Mouse (Mus musculus): Measurements from ENCODE around the gene Cfap36.

Cfap36 gene

GRCm38 (mm10) chr11:29179319-29179718 lies 67.9 kb downstream of the Cfap36 start:
- no peak for DNase-seq

- DNase-seq, result no peak
Observed at GRCm38 (mm10) chr11:29173706-29174436, 73.3 kb downstream of the Cfap36 start.

- DNase-seq, result peak; percentile 51
Observed at GRCm38 (mm10) chr11:29173125-29173631, 74.0 kb downstream of the Cfap36 start.

DNA sequence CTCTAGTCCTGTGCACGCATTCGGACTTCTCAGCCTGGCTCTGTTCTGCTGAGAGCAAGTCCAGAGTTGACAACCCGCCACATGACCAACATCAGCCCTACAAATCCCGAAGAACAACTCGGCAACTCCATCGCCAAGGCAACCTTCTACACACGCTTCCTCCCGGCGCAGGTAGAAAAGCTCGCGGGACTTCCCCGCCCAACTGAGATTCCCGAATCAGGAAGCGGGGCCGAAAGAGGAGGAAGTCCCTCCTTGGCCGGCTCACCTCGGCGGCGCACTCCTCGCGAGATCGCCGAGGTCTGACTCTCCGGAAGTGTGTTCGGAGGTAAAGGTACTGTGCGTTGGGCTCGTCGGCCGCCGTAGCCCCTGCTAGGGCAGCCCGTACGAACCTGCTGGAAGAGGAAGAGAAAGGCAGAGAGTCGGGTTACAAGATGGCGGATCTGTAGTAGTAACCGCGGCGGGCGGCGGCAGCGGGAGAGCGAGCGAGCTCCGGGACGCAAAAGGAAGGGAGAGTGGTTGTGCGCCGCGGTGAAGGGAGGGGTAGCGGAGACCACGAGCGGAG lies 74.6 kb downstream of the Cfap36 start, which contains the start of gene Ppp4r3b:
Gene Ppp4r3b (plus strand): TSS at position 328 of the 562 bp plus-strand sequence.
- peak; percentile 96 for DNase-seq

DNA sequence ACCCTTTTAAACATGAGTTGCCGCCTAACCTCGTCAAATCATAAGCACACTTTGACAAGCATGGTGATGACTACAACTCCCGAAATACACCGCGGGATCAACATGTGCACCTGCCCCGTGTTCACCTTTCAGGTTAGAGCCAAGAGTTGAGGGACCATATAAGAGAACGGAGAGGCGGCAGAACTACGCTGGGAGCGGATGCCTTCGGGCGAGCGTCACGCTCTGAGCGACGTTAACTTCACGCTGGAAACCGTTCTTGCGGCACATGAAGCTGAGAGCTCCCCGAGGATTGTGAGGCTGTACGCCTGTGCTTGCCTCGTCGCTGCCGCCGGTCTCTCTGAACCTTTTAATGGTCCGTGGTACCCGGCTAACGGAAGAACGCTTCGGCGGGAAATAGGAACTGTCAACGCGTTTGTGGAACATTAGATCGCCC lies 75.2 kb downstream of the Cfap36 start:
- peak; percentile 39 for DNase-seq

Measured in lung, postnatal 14 days (tissue).